Mouse (Mus musculus): ENCODE measurements around the gene Pigf.

The Pigf gene

DNA sequence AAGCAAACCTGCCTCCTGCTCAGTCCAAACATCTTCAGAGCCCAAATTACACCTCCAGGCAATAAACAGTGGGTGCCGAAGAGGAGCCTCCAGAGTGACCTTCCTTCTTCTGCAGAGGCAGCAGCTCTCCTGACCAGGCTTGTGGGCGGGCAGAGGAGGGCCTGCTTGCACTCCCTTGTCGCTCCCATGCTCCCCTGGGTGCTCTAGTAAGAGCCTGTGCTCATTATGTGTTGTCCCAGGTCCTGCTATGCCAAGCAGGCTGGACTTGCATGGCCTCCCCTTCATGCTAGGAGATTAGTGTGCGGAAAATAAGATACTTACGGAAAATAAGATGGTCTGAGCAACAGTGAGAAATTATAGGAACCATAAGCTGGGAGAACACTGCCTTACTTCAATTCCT lies 24.5 kb upstream of the Pigf start:
- TF ChIP-seq GATA4 (IDR thresholded peaks at IDR 0.05; ENCODE audit: insufficient replicate concordance, low read length): no peak

- no peak for TF ChIP-seq GATA4 (IDR thresholded peaks at IDR 0.05; ENCODE audit: insufficient replicate concordance, low read length)
Observed at GRCm38 (mm10) chr17:87044796-87045195, 19.6 kb upstream of the Pigf start.

- TF ChIP-seq GATA4 (IDR thresholded peaks at IDR 0.05; ENCODE audit: insufficient replicate concordance, low read length): no peak; the same call in 1 of the 2 replicates
Observed at GRCm38 (mm10) chr17:87044364-87044763, 19.2 kb upstream of the Pigf start.

DNA sequence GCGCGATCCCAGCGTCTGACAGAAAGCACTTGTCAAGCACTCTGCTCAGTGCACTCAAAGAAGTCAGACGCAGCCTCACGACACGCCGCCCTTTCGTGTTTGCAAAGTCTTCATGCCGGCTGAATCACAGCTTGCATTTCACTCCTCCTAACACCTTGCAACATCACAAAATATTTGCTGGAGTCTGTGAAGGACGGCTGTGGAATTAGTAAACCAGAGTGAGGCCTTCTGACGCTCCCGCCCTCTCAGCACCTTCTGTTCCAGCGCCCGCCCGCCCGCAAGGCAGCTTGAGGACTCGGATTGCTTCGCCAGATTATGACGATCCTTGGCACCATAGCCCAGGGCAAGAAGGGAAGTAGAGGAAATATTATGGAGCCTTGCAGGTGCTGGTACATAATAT lies 16.5 kb upstream of the Pigf start:
- TF ChIP-seq GATA4 (IDR thresholded peaks at IDR 0.05; ENCODE audit: insufficient replicate concordance, low read length): no peak

GRCm38 (mm10) chr17:87038496-87038895 lies 13.3 kb upstream of the Pigf start:
- TF ChIP-seq GATA4 (IDR thresholded peaks at IDR 0.05; ENCODE audit: insufficient replicate concordance, low read length): no peak

DNA sequence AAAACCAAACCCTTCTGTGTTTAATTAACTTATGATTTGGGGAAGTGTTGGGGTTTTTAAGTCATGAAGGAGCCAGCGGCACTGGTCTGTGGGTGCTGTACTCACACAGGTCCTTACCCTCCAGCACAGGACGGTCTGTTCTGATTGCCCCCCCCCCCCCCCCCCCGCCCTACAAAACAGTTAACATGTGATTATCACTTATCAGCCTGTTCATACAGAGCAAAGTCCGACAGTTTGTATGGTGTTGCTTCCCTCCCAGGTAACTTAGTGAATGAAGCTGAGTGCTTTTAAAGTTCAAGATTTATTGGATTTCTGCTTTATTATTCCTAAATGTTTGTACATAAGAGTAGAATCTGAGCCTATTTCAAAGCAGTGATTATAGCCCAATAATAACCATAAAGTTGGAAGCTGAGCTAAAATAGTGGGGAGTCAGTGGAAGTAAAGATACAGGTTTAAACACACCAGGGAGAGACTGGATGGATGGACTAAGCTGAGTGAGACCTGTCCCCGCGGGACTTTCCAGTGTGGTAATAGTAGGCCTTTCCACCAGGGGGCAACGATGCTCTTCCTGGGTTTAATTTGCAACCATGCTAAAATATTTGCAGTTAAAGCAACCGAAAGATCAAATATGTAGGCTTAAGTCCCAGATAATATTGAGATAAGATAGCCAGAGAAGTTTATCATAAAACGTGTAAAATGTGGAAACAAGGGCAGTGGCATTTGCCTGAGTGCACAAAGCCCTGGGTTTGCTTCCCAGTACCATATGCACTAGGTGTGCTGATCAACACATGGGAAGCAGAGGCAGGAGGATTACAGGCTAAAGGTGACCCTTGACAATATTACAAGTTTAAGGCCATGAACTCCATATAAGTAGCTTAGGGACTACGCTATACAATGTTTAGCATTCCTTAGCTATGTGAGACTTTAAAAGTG lies 11.2 kb upstream of the Pigf start:
- TF ChIP-seq GATA4 (IDR thresholded peaks at IDR 0.05; ENCODE audit: insufficient replicate concordance, low read length): no peak

GRCm38 (mm10) chr17:87024491-87025242 lies 539 bp downstream of the Pigf start:
- TF ChIP-seq GATA4 (IDR thresholded peaks at IDR 0.05; ENCODE audit: insufficient replicate concordance, low read length): no peak

DNA sequence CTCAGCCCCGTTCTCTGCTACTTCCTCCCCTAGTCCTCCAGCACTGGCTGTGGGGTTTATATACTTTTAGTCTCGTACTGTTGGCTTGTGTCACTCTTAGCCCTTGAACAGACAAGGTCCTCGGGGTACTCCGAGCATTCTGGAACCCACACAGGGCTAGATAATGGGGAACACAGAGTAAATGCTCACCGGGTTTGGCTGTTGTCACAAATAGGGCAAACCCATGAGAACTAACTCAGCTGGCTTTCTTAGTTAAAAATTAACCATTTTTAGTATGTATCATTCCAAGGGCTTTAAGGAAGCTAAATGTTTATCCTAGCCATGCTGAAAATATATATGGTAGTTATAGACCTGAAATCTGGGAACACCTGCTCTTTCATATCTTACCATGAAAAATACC lies 5.5 kb downstream of the Pigf start:
- no peak for TF ChIP-seq GATA4 (IDR thresholded peaks at IDR 0.05; ENCODE audit: insufficient replicate concordance, low read length)

DNA sequence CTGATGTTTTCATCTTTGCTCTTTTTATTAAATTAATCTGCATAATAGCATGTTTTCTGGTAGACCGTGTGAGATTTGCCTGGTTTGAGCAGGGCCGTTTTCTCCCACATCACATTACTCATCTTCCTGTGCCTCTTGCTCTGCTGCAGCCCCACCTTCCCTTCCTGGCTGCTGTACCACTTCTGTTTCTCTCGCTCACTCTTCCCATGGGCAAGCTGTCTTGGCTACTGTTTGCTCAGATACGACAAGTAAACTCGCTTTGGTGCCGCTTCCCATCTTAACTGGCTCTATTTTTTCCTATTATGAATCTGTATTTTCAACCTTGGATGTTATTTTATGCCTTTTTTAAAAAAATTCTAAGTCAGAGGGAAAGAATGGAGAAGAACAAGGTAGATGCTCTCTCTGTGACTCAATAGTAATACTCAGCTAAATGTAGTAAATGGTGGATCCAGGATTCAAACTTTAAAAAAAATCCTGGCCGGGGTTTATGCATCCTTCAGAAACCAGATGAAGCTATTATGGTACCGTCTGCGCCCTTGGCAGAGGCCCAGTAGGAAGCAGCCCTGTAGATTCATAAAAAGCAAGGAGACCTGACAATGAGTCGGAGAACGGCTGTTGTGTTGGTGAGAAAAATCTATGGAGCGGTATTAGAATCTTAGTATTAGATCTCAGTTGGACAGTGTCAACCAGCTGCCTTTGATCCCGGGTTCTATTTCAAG lies 13.7 kb downstream of the Pigf start:
- no peak for TF ChIP-seq GATA4 (IDR thresholded peaks at IDR 0.05; ENCODE audit: insufficient replicate concordance, low read length)

- no peak for TF ChIP-seq GATA4 (IDR thresholded peaks at IDR 0.05; ENCODE audit: insufficient replicate concordance, low read length)
Observed at GRCm38 (mm10) chr17:87008950-87009349, 16.3 kb downstream of the Pigf start.

DNA sequence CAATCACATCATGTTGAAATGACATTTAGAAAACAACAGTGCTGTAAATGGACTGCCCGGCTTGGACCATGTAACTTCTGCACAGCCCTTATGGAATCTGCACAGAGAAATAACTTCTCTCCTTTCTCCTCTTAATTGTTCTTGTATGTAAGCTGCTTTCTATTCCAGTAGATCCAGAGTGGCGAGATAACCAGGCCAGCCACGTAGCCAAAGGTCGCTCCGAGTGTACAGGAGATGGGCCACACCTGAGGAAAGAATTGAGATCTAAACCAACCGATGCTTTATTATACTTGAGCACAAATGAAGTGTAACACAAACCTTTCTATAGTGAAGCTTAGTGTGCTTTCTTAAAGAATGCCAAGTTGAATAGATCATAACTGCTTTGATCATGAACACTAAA lies 27.9 kb downstream of the Pigf start:
- TF ChIP-seq GATA4 (IDR thresholded peaks at IDR 0.05; ENCODE audit: insufficient replicate concordance, low read length): no peak

DNA sequence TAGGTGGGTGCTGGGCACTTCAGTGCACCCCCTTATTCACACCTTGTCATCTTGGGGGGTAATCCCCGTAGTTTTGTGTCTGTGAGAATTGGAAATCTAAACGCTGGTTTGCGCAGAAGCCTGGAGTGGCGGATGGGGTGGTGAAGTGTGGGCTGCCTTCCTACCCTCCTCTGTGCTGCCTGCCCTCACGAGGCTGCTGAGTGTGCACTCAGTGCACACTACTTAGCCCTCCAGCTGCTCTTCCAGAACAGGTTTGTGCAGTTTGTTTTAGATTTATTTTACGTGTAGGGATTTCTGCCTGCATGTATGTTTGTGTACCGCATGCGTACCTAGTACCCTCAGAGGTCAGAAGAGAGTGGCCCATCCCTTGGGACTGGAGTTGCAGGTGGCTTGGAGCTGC lies 33.9 kb downstream of the Pigf start:
- TF ChIP-seq GATA4 (IDR thresholded peaks at IDR 0.05; ENCODE audit: insufficient replicate concordance, low read length): no peak

DNA sequence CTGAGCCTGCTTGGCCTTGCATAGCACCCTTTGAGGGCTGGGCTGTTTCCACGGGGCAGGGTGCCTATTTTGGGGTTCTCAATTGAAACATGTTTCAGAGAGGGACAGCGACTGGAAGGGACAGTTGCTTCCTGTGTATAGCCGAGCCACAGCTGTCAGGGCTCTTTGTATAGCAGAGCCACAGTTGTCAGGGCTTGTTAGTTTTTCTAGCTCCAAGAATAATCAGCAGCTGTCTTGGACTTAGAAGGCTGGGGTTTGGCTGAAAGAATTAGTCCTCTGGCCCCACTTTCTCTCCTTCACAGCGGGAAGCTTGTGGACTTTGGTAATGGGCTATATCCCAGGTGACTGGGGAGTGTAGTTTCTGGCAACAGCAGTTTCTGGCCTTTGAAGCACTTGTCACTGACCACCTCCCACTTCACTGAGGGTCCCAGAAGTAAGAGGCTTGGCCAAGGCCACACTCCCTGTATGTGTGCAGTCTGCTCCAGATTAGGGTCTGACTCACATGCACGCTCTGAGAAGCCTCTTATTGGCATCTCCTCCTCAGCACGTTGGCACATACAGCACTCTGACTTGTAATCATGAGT lies 36.5 kb downstream of the Pigf start:
- no peak for TF ChIP-seq GATA4 (IDR thresholded peaks at IDR 0.05; ENCODE audit: insufficient replicate concordance, low read length)

DNA sequence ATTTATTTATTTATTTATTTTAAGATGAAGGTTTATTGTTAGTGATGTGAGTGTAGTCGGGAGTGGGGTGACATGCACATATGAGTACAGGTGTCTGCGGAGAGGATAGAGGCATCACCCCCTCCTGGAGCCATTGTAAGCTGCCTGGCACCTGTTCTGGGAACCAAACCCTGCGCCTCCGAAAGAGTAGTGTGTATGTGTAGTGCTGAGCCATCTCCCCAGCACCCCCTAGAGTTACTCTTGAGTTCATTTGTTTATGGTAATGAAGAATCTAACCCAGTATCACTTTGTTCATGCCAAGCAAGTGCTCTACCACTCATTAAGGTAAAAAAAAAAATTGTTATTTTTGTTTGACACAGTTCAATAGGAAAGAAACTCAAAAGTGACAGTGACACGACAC lies 37.0 kb downstream of the Pigf start:
- no peak for TF ChIP-seq GATA4 (IDR thresholded peaks at IDR 0.05; ENCODE audit: insufficient replicate concordance, low read length)

DNA sequence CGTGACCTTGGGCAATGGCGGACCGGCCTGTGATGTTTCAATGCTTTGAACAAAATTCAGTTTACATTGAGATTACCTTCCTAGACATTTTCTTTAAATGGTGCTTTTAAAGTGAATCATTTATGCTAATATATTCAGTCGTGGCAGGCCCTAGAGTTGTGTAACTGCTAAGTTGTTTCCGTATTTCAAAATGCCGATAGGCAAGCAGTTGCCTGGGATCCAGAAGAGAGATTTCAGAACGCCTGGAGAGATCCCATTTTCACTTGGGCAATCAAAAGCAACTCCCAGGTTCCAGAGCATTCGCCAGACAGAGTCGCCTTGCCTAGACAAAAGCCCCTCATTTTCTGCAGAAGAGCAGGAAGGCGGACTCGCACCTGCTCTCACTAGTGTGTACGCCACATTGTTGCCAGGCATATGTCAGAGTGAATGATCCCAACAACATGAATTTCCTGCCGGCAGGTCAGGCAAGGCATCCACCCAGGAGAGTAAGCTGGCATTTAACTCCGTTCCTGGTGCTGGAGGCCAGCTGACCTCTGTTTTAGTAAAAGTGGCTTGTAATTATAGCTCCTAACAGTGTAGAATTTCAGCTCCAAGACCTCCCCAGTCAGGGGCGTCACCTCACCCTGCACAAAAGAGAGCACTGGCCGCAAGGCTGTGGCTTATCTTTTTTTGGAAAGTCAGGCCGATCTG lies 38.6 kb downstream of the Pigf start:
- TF ChIP-seq GATA4 (IDR thresholded peaks at IDR 0.05; ENCODE audit: insufficient replicate concordance, low read length): no peak
